Mouse (Mus musculus) kidney, postnatal 0 days (tissue): ENCODE results near the gene Ebf1. TPM values are rescaled to one million over a fixed set of nuclear protein-coding genes. Genes with fewer than 3 reads are reported as not detected.

Experiments used
- ATAC-seq: fragments of 200-750 bp; cut with Nextera tagmentation; replicated peaks from 2 replicates; pipeline ENCODE4 v1.8.0; 2017; ENCODE audit warnings: low read depth, moderate number of reproducible peaks, moderate TSS enrichment, moderate library complexity; ENCODE audit not compliant: low FRiP score
- DNase-seq: peaks from one replicate; pipeline ENCODE4 v3.0.0-alpha.2; 2016; ENCODE audit warnings: low spot score
- H3K27ac ChIP-seq: fragments of 300-500 bp; sonication (generic); 2 replicates; pipeline ENCODE4 v1.5.1; 2014; ENCODE audit warnings: mild to moderate bottlenecking
- H3K27me3 ChIP-seq: fragments of 300-500 bp; sonication (generic); 2 replicates; pipeline ENCODE4 v1.6.1; 2014; ENCODE audit warnings: low read length, mixed read lengths; ENCODE audit not compliant: insufficient read depth
- H3K36me3 ChIP-seq: fragments of 300-500 bp; sonication (generic); 2 replicates; pipeline ENCODE4 v1.6.1; 2014; ENCODE audit warnings: low read length, mixed read lengths; ENCODE audit not compliant: insufficient read depth
- H3K4me1 ChIP-seq: fragments of 300-500 bp; sonication (generic); replicated peaks from 2 replicates; pipeline ENCODE4 v1.6.1; 2014; ENCODE audit warnings: antibody characterized with exemption, low read length, mixed read lengths; ENCODE audit not compliant: insufficient read depth
- H3K4me2 ChIP-seq: fragments of 300-500 bp; sonication (generic); 2 replicates; pipeline ENCODE4 v1.6.1; 2014; ENCODE audit warnings: mild to moderate bottlenecking, low read length, moderate library complexity, mixed read lengths
- H3K4me3 ChIP-seq: fragments of 300-500 bp; sonication (generic); replicated peaks from 2 replicates; pipeline ENCODE4 v1.5.1; 2014; ENCODE audit warnings: low read depth, low read length
- H3K9ac ChIP-seq: fragments of 300-500 bp; sonication (generic); 2 replicates; pipeline ENCODE4 v1.6.1; 2014; ENCODE audit warnings: low read depth, low read length
- H3K9me3 ChIP-seq: fragments of 300-500 bp; sonication (generic); replicated peaks from 2 replicates; pipeline ENCODE4 v1.6.1; 2016; ENCODE audit warnings: low read length, inconsistent platforms, mixed read lengths
- CTCF ChIP-seq: IDR thresholded peaks from 2 replicates; pipeline ENCODE4 v1.5.1; 2016; ENCODE audit warnings: antibody characterized with exemption, low read depth, mild to moderate bottlenecking, moderate library complexity
- WGBS: fragments of 180-500 bp; shearing (Covaris S2); extraction: QIAGEN DNeasy Blood & Tissue Kit; methylation state at CpG from one replicate; pipeline ENCODE4 v1.1.7; 2014; 5-methylcytosine and 5-hydroxymethylcytosine counted together
- polyA plus RNA-seq: library from polyadenylated mRNA; unstranded; fragments of >200 nt; fragmentation: Nextera tagmentation; extraction: Ambion mirVana; gene quantifications from 2 replicates; pipeline ENCODE4 v1.2.1, GENCODE M21; 2015

Ebf1 gene
- polyA plus RNA-seq, 1 experiment from 2014 or later = 19.6 TPM

DNA sequence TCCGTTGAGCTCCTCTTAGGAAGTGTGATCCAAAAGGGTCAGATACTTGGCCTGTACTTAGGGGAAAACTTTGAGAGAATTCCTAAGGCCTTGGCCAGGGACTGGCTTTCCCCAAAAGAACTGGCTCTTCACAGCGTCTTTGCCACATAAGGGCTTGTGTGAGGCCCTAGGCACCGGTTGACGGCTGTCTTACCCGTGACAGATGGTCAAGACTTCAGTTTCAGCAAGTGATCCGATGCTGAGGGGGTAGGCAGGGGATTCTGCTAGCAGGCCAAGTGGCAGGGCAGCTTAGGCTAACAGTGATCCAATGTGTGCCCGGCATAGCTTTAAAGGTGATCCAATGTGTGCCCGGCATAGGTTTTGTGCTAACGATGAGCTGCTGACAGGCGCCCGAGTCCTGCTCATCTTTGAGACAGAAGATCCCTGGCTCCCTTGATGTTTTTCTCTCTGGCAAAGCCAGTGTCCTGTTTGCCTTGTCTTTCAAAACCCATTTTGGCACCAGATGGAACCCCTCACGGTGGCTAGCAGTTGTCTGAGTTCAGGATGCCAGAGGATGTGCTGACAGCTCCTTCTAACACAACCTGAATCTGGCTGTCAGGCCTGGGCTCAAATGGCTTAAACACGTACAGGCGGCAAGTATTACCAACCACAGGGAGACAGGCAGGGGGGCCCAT, 249.5 kb downstream of the Ebf1 start:
- H3K27me3 ChIP-seq = no peaks in the 10 kb centered on the region
- H3K36me3 ChIP-seq = no peaks in the 10 kb centered on the region
- 47% methylated on average over 14 of the region's 14 CpGs for WGBS
- H3K9ac ChIP-seq = no peak overlapping the region
- ATAC-seq (no peak), DNase-seq (no peak)
- no peaks in the 10 kb centered on the region for H3K4me1 ChIP-seq
- H3K4me2 ChIP-seq = no peak overlapping the region
- H3K27ac ChIP-seq = no peak overlapping the region
- TF ChIP-seq CTCF = no peak
- H3K9me3 ChIP-seq = no peaks in the 10 kb centered on the region
- no peak overlapping the region for H3K4me3 ChIP-seq

DNA sequence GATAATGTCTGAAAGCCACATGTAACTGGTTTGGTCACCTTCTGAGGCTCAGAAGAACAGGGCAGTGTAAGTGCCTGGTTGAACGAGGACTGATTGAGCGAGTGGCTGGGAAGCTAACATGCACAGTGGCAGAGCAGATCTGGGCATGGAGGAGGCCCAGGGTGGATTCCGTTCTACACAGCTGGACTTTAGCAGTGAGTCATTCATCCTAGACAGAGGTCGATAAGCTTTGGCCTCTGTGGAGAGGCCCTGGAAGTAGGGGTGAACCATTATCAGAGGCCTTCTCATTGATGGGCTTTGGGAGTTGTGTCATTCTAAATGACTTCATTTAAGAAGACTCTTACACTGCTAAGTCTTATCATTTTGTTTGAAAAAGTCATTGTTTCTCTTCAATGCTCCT, 250.3 kb downstream of the Ebf1 start:
- ATAC-seq (no peak), DNase-seq (no peak)
- H3K27me3 ChIP-seq = no peaks in the 10 kb centered on the region
- no peaks in the 10 kb centered on the region for H3K36me3 ChIP-seq
- WGBS = 61% methylated on average over 4 of the region's 4 CpGs
- no peak overlapping the region for H3K27ac ChIP-seq
- H3K4me2 ChIP-seq = no peak overlapping the region
- no peak for TF ChIP-seq CTCF
- no peak overlapping the region for H3K4me3 ChIP-seq
- no peak overlapping the region for H3K9ac ChIP-seq
- H3K9me3 ChIP-seq = no peaks in the 10 kb centered on the region
- H3K4me1 ChIP-seq = no peaks in the 10 kb centered on the region

DNA sequence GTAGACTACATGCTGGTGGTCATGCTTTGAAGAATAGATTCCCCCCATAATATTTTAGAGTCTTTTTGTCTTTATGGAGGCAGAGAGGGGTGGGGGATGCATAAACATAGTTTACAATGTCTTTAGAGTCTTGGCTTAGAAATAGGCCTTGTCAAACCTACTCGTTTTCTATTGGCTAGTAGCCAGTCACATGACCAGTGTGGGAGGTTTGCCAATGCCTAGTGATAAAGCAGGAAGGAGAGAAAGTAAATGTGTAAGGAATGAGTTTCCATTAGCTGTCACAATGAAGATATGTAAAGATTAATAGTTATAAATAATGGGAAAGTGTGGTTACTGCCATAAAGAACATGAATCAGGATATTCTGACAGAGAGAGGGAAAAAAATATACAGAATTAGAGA, 256.8 kb downstream of the Ebf1 start:
- H3K4me1 ChIP-seq = no peaks in the 10 kb centered on the region
- no peak overlapping the region for H3K9ac ChIP-seq
- TF ChIP-seq CTCF = no peak

DNA sequence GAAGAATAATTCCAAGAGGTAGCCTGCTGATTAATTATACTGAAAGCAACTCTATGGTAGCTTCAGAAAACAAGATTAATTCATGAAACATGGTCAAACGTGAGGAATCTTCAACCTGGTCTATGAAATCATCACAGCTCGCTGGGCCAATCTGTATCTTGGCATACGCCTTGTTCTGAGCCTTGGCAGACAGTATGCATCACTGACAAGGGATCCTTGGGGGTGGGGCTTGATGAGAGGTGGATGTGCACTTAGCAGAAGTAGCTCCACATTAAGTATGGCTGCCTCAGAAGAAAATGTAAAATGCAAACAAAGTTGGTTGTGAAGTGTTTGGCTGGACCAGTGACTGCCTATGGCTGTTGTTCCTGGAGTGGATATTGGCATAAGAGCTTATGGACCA, 258.1 kb downstream of the Ebf1 start:
- H3K9me3 ChIP-seq = no peaks in the 10 kb centered on the region

More for the DNA sequence above, 256.8 kb downstream of the Ebf1 start:
- ATAC-seq (no peak), DNase-seq (no peak)
- Histone ChIP-seq H3K9me3 (no peaks in the 10 kb centered on the region), H3K27ac (no peak overlapping the region), H3K27me3 (no peaks in the 10 kb centered on the region), H3K4me2 (no peak overlapping the region), H3K36me3 (no peaks in the 10 kb centered on the region), H3K4me3 (no peak overlapping the region)
- 63% methylated on average over 1 of the region's 1 CpGs for WGBS

DNA sequence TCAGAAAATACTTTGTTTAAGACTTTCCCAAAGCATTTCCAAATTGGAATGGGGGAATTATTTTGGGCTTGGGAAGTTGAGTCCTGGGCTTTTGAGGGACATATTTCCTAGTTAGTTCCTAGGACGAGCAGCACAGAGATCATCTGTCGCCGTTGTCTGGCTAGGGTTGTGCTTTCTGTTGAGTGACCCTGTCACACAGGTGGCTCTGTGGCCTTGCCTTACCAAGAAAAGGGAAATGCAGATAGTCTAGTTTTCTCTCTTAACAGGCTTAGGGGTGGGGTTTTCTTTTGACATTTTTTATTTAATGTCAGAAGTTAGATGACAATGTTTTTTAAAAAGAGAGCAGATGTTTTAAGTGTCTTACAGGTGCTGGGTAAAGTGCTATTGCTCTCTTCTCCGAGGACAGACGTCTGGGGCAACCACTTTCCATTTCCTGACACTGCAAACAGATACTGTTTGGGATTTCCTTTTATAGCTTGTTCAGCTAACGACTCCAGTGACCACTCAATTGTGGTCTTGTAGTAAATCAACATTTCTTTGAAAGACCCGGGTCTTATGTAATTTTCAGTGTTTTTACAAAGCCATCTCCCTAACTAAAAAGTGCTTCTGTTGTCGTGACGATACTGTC, 264.1 kb downstream of the Ebf1 start:
- Histone ChIP-seq H3K9ac (no peak overlapping the region), H3K27me3 (no peaks in the 10 kb centered on the region), H3K4me1 (no peaks in the 10 kb centered on the region), H3K36me3 (no peaks in the 10 kb centered on the region), H3K4me2 (no peak overlapping the region), H3K27ac (no peak overlapping the region), H3K9me3 (no peaks in the 10 kb centered on the region), H3K4me3 (no peak overlapping the region)
- DNase-seq (no peak), ATAC-seq (no peak)
- 38% methylated on average over 9 of the region's 9 CpGs for WGBS
- no peak for TF ChIP-seq CTCF

More for the DNA sequence above, 258.1 kb downstream of the Ebf1 start:
- ATAC-seq (no peak), DNase-seq (no peak)
- Histone ChIP-seq H3K4me1 (no peaks in the 10 kb centered on the region), H3K27me3 (no peaks in the 10 kb centered on the region), H3K9ac (no peak overlapping the region), H3K4me3 (no peak overlapping the region), H3K27ac (no peak overlapping the region), H3K4me2 (no peak overlapping the region), H3K36me3 (no peaks in the 10 kb centered on the region)
- no peak for TF ChIP-seq CTCF
- WGBS = 77% methylated on average over 3 of the region's 3 CpGs

DNA sequence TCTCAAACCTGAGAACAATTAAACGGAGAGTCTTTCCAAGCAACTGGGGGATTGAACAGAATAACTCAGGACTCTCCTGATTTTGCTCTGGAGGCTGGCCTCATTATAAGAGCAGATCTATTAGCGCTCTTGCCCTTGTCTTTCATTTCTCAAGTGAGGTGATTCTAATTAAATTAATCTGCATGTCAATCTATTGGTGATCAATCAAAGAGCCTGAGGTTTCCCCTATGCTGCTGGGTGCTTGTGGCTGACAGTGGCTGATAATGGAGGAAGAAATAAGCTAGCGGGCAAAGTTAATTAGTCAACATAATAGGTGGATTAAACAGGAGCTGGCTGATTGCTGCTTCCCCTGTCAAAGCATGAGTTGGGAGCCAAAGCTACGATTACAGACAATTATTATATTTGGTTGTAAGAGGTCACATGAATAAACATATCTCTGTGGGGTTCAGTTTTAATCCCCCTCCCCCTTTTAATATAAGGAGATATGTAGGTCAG, 265.4 kb downstream of the Ebf1 start:
- H3K27me3 ChIP-seq = no peaks in the 10 kb centered on the region
- ATAC-seq (no peak), DNase-seq (no peak)
- no peaks in the 10 kb centered on the region for H3K36me3 ChIP-seq
- no peaks in the 10 kb centered on the region for H3K9me3 ChIP-seq
- WGBS = 89% methylated on average over 4 of the region's 4 CpGs
- H3K4me2 ChIP-seq = no peak overlapping the region
- no peak overlapping the region for H3K27ac ChIP-seq
- TF ChIP-seq CTCF = no peak
- H3K9ac ChIP-seq = no peak overlapping the region
- H3K4me3 ChIP-seq = no peak overlapping the region
- H3K4me1 ChIP-seq = no peaks in the 10 kb centered on the region
